Comparison of ENCODE assay signal across 10 mouse cellular contexts in genomic region chr10:12248853-12249252, GRCm38 (mm10).
DNase-seq lines count a peak whose midpoint lies in the region; ATAC-seq and TF ChIP-seq lines count a peak whose summit lies in the region.
"Had no signal": no experiment of that assay in that cellular context is flagged by ENCODE, and none has a peak within 500 bp of the region (broad histone marks: within the 10 kb centered on the region; RNA-seq: fewer than 3 reads in every experiment).

No protein-coding gene starts in this region.

- H3K4me3 ChIP-seq in forebrain, embryonic 16.5 days (replicated peaks; ENCODE audit: low read length) = no peak overlapping the region
- H3K4me3 ChIP-seq in forebrain, embryonic 12.5 days (replicated peaks) = no peak overlapping the region
- no peak overlapping the region for H3K4me3 ChIP-seq in midbrain, embryonic 12.5 days
- no peak overlapping the region for H3K4me3 ChIP-seq in midbrain, embryonic 10.5 days
- H3K4me3 ChIP-seq in embryonic fibroblast, embryonic 13.5 days (ENCODE audit: insufficient read depth, low read length) = no peak overlapping the region
- H3K4me3 ChIP-seq in myocyte = no peak overlapping the region
- no peak overlapping the region for H3K4me3 ChIP-seq in cerebellum, adult 2 months (replicated peaks; ENCODE audit: insufficient read depth, low read depth, low read length)
- H3K4me3 ChIP-seq: embryonic facial prominence, embryonic 12.5 days had no signal

- 67% methylated on average over 3 of the region's 3 CpGs for WGBS in forebrain, embryonic 16.5 days
- WGBS in forebrain, embryonic 12.5 days = 84% methylated on average over 3 of the region's 3 CpGs
- WGBS in midbrain, embryonic 12.5 days = 78% methylated on average over 3 of the region's 3 CpGs
- 84% methylated on average over 3 of the region's 3 CpGs for WGBS in midbrain, embryonic 10.5 days
- 63% methylated on average over 3 of the region's 3 CpGs for WGBS in cerebellum, adult 2 months

- no peaks in the 10 kb centered on the region for H3K9me3 ChIP-seq in forebrain, embryonic 16.5 days (ENCODE audit: control insufficient read depth, low read length)
- no peaks in the 10 kb centered on the region for H3K9me3 ChIP-seq in forebrain, embryonic 12.5 days
- no peaks in the 10 kb centered on the region for H3K9me3 ChIP-seq in midbrain, embryonic 12.5 days
- no peaks in the 10 kb centered on the region for H3K9me3 ChIP-seq in midbrain, embryonic 10.5 days (replicated peaks)
- H3K9me3 ChIP-seq: embryonic facial prominence, embryonic 12.5 days had no signal

- no peaks in the 10 kb centered on the region for H3K27me3 ChIP-seq in forebrain, embryonic 16.5 days (replicated peaks; ENCODE audit: control insufficient read depth, insufficient read depth, low read length)
- no peaks in the 10 kb centered on the region for H3K27me3 ChIP-seq in forebrain, embryonic 12.5 days
- no peaks in the 10 kb centered on the region for H3K27me3 ChIP-seq in midbrain, embryonic 12.5 days
- no peaks in the 10 kb centered on the region for H3K27me3 ChIP-seq in midbrain, embryonic 10.5 days (ENCODE audit: low read depth, poor library complexity, severe bottlenecking)
- no peaks in the 10 kb centered on the region for H3K27me3 ChIP-seq in myocyte (ENCODE audit: control insufficient read depth, insufficient read depth, insufficient read length)
- H3K27me3 ChIP-seq in cerebellum, adult 2 months (ENCODE audit: control insufficient read depth, insufficient read depth, low read length) = no peaks in the 10 kb centered on the region
- H3K27me3 ChIP-seq: embryonic facial prominence, embryonic 12.5 days had no signal

- ATAC-seq in forebrain, embryonic 16.5 days = 0 out of 2 replicates have a peak, but pooled peaks have one; percentile 43
- no peak for ATAC-seq in forebrain, embryonic 12.5 days (ENCODE audit: low FRiP score)
- ATAC-seq in midbrain, embryonic 12.5 days (ENCODE audit: low FRiP score, low read depth) = peak; percentile 47; the same call in 1 of the 2 replicates

- no peak overlapping the region for H3ac ChIP-seq in myocyte (ENCODE audit: control insufficient read depth, insufficient read length)

- H3K4me2 ChIP-seq in forebrain, embryonic 16.5 days (ENCODE audit: low read length) = no peak overlapping the region
- no peak overlapping the region for H3K4me2 ChIP-seq in forebrain, embryonic 12.5 days
- H3K4me2 ChIP-seq in midbrain, embryonic 12.5 days (replicated peaks) = no peak overlapping the region
- H3K4me2 ChIP-seq in myocyte (ENCODE audit: low read depth) = no peak overlapping the region
- H3K4me2 ChIP-seq: embryonic facial prominence, embryonic 12.5 days had no signal

- no peaks in the 10 kb centered on the region for H3K36me3 ChIP-seq in forebrain, embryonic 16.5 days (ENCODE audit: control insufficient read depth, insufficient read depth)
- no peaks in the 10 kb centered on the region for H3K36me3 ChIP-seq in forebrain, embryonic 12.5 days (replicated peaks)
- H3K36me3 ChIP-seq in midbrain, embryonic 12.5 days = no peaks in the 10 kb centered on the region
- H3K36me3 ChIP-seq in midbrain, embryonic 10.5 days = no peaks in the 10 kb centered on the region
- H3K36me3 ChIP-seq in myocyte (ENCODE audit: control insufficient read depth, insufficient read depth) = no peaks in the 10 kb centered on the region
- H3K36me3 ChIP-seq: embryonic facial prominence, embryonic 12.5 days had no signal

- TF ChIP-seq CTCF in embryonic fibroblast, embryonic 13.5 days (IDR thresholded peaks at IDR 0.05; ENCODE audit: borderline replicate concordance, insufficient read depth, low read length) = no peak
- no peak for TF ChIP-seq CTCF in cerebellum, adult 2 months (IDR thresholded peaks at IDR 0.05; ENCODE audit: borderline replicate concordance, insufficient read depth, low read depth, low read length)

- H3K9ac ChIP-seq in forebrain, embryonic 16.5 days (replicated peaks; ENCODE audit: low read depth, low read length) = no peak overlapping the region
- H3K9ac ChIP-seq in forebrain, embryonic 12.5 days = no peak overlapping the region
- H3K9ac ChIP-seq in midbrain, embryonic 12.5 days (replicated peaks) = no peak overlapping the region
- H3K9ac ChIP-seq: embryonic facial prominence, embryonic 12.5 days had no signal

- H3K4me1 ChIP-seq in forebrain, embryonic 16.5 days (replicated peaks; ENCODE audit: control insufficient read depth, insufficient read depth, low read length) = 0 out of 2 replicates have a peak, but pooled peaks cover 2% of the 10 kb centered on the region
- H3K4me1 ChIP-seq in forebrain, embryonic 12.5 days = no peaks in the 10 kb centered on the region
- no peaks in the 10 kb centered on the region for H3K4me1 ChIP-seq in midbrain, embryonic 12.5 days
- no peaks in the 10 kb centered on the region for H3K4me1 ChIP-seq in midbrain, embryonic 10.5 days
- no peaks in the 10 kb centered on the region for H3K4me1 ChIP-seq in embryonic fibroblast, embryonic 13.5 days (ENCODE audit: control insufficient read depth, insufficient read depth, low read length)
- no peaks in the 10 kb centered on the region for H3K4me1 ChIP-seq in cerebellum, adult 2 months (ENCODE audit: control insufficient read depth, insufficient read depth, low read length)
- H3K4me1 ChIP-seq: embryonic facial prominence, embryonic 12.5 days had no signal

- no peak overlapping the region for H3K27ac ChIP-seq in forebrain, embryonic 16.5 days (ENCODE audit: low read length)
- H3K27ac ChIP-seq in forebrain, embryonic 12.5 days = no peak overlapping the region
- H3K27ac ChIP-seq in midbrain, embryonic 12.5 days (replicated peaks) = no peak overlapping the region
- H3K27ac ChIP-seq in midbrain, embryonic 10.5 days (replicated peaks) = no peak overlapping the region
- peak overlapping the region; percentile 47; the same call in 1 of the 2 replicates for H3K27ac ChIP-seq in embryonic fibroblast, embryonic 13.5 days (ENCODE audit: insufficient read depth, low read length)
- H3K27ac ChIP-seq in cerebellum, adult 2 months (ENCODE audit: insufficient read depth, low read length) = no peak overlapping the region
- H3K27ac ChIP-seq: embryonic facial prominence, embryonic 12.5 days had no signal

- TF ChIP-seq POLR2A in embryonic fibroblast, embryonic 13.5 days (IDR thresholded peaks at IDR 0.05; ENCODE audit: low read depth, low read length) = no peak
- TF ChIP-seq POLR2A in myocyte (IDR thresholded peaks at IDR 0.05; ENCODE audit: insufficient read length, low read depth) = no peak
- no peak for TF ChIP-seq POLR2A in cerebellum, adult 2 months (IDR thresholded peaks at IDR 0.05; ENCODE audit: borderline replicate concordance, insufficient read depth, low read length)

- no peak for DNase-seq in midbrain, embryonic 10.5 days (ENCODE audit: low spot score)
- DNase-seq in gastrocnemius, adult 8-10 months (ENCODE audit: low spot score in 2 of 2) = no peak
- no peak for DNase-seq in cerebellum, adult 2 months
- DNase-seq: kidney, adult 18-20 months had no signal

- H3K79me2 ChIP-seq in myocyte (ENCODE audit: control insufficient read depth, insufficient read depth) = no peaks in the 10 kb centered on the region

TF ChIP-seq in myocyte, 11 proteins besides CTCF, POLR2A, EP300 and RAD21:
- TF ChIP-seq E2F4 (IDR thresholded peaks at IDR 0.05; ENCODE audit: insufficient read depth) = no peak
- 0 out of 2 replicates have a peak, but pooled peaks have one; percentile 28 for TF ChIP-seq CEBPB (IDR thresholded peaks at IDR 0.05; ENCODE audit: insufficient read depth, poor library complexity, severe bottlenecking)
